Mouse (Mus musculus): ENCODE measurements around the gene Tas2r144. TPM values are rescaled to one million over a fixed set of nuclear protein-coding genes. Genes with fewer than 3 reads are reported as not detected.

The Tas2r144 gene
- total and polyA plus RNA-seq, 3 experiments: not detected

GRCm38 (mm10) chr6:42251791-42252190, 36.7 kb downstream of the Tas2r144 start:
- no peak overlapping the region for H3K9ac ChIP-seq (ENCODE audit: insufficient read depth, low read depth)
- in situ Hi-C loops (cut with MboI; ENCODE audit: low pct_ligation_motif_present, low pct_unique_long_range_greater_than_20kb, low sequenced_read_pairs) (no loop called here), dilution Hi-C loops (cut with MboI; ENCODE audit: extremely low pct_ligation_motif_present, extremely low pct_unique_long_range_greater_than_20kb, low sequenced_read_pairs) (no loop called here)

GRCm38 (mm10) chr6:42253103-42253502, 38.0 kb downstream of the Tas2r144 start:
- Histone ChIP-seq H3K36me3 (replicated peaks in 1 of 2; ENCODE audit: control insufficient read depth in 1 of 2, insufficient read depth in 1 of 2, low read length in 1 of 2) (no peaks in the 10 kb centered on the region), H3K4me1 (ENCODE audit: control insufficient read depth in 1 of 2, insufficient read depth in 2 of 2) (peaks cover 0 to 2% of the 10 kb centered on the region in 2 experiments; a peak in 1 of 4 replicates), H3K79me2 (replicated peaks; ENCODE audit: control insufficient read depth, extremely low read depth, insufficient read depth, poor library complexity, severe bottlenecking) (no peaks in the 10 kb centered on the region), H3K27ac (ENCODE audit: insufficient read depth, low read depth) (no peak overlapping the region), H3K9ac (ENCODE audit: insufficient read depth, low read depth) (no peak overlapping the region), H3K9me3 (replicated peaks; ENCODE audit: low read length) (no peaks in the 10 kb centered on the region), H3K4me3 (replicated peaks in 1 of 3; ENCODE audit: low read depth in 2 of 3, low read length in 2 of 3, poor library complexity in 1 of 3) (no peak overlapping the region), H3K4me2 (ENCODE audit: insufficient read depth, low read depth, poor library complexity, severe bottlenecking) (no peak overlapping the region), H3K27me3 (replicated peaks) (no peaks in the 10 kb centered on the region)
- in situ Hi-C loops (cut with MboI; ENCODE audit: low pct_ligation_motif_present, low pct_unique_long_range_greater_than_20kb, low sequenced_read_pairs): no loop called here
- TF ChIP-seq MAZ (IDR thresholded peaks at IDR 0.05; ENCODE audit: low read depth, low read length) (no peak), MXI1 (IDR thresholded peaks at IDR 0.05; ENCODE audit: low read depth, low read length) (no peak), NRF1 (IDR thresholded peaks at IDR 0.05; ENCODE audit: low read depth, low read length) (no peak), CHD1 (IDR thresholded peaks at IDR 0.05; ENCODE audit: low read depth, low read length) (no peak), CHD2 (IDR thresholded peaks at IDR 0.05; ENCODE audit: low read length) (no peak), BHLHE40 (IDR thresholded peaks at IDR 0.05; ENCODE audit: low read depth, low read length) (no peak), RAD21 (IDR thresholded peaks at IDR 0.05; ENCODE audit: low read depth, low read length) (no peak), JUND (conservative IDR thresholded peaks at IDR 0.05; ENCODE audit: low read depth, low read length) (no peak), SMC3 (IDR thresholded peaks at IDR 0.05; ENCODE audit: low read depth, low read length) (no peak), UBTF (IDR thresholded peaks at IDR 0.05; ENCODE audit: low read depth, low read length) (no peak)
- dilution Hi-C loops (cut with MboI; ENCODE audit: extremely low pct_ligation_motif_present, extremely low pct_unique_long_range_greater_than_20kb, low sequenced_read_pairs): no loop called here
- DNase-seq (ENCODE audit: extremely low read depth): no peak

More at GRCm38 (mm10) chr6:42251791-42252190, 36.7 kb downstream of the Tas2r144 start:
- H3K27ac ChIP-seq (ENCODE audit: insufficient read depth, low read depth): no peak overlapping the region
- H3K9me3 ChIP-seq (replicated peaks; ENCODE audit: low read length): no peaks in the 10 kb centered on the region
- no peak for DNase-seq (ENCODE audit: extremely low read depth)
- TF ChIP-seq MAZ (IDR thresholded peaks at IDR 0.05; ENCODE audit: low read depth, low read length) (no peak), SIN3A (IDR thresholded peaks at IDR 0.05; ENCODE audit: low read length) (no peak), ZMIZ1 (IDR thresholded peaks at IDR 0.05; ENCODE audit: low read depth, low read length) (no peak), ZNF384 (IDR thresholded peaks at IDR 0.05; ENCODE audit: low read depth, low read length) (no peak), ELF1 (IDR thresholded peaks at IDR 0.05; ENCODE audit: low read depth, low read length) (no peak), RAD21 (IDR thresholded peaks at IDR 0.05; ENCODE audit: low read depth, low read length) (no peak), UBTF (IDR thresholded peaks at IDR 0.05; ENCODE audit: low read depth, low read length) (no peak)
- no peaks in the 10 kb centered on the region for H3K79me2 ChIP-seq (replicated peaks; ENCODE audit: control insufficient read depth, extremely low read depth, insufficient read depth, poor library complexity, severe bottlenecking)
- H3K4me3 ChIP-seq (replicated peaks in 1 of 3; ENCODE audit: low read depth in 2 of 3, low read length in 2 of 3, poor library complexity in 1 of 3): no peak overlapping the region
- no peaks in the 10 kb centered on the region for H3K36me3 ChIP-seq (replicated peaks in 1 of 2; ENCODE audit: control insufficient read depth in 1 of 2, insufficient read depth in 1 of 2, low read length in 1 of 2)
- H3K27me3 ChIP-seq (replicated peaks): no peaks in the 10 kb centered on the region
- no peaks in the 10 kb centered on the region for H3K4me1 ChIP-seq (ENCODE audit: control insufficient read depth in 1 of 2, insufficient read depth in 2 of 2)
- no peak overlapping the region for H3K4me2 ChIP-seq (ENCODE audit: insufficient read depth, low read depth, poor library complexity, severe bottlenecking)
